Mouse (Mus musculus): ENCODE results near the gene Susd1. TPM values are rescaled to one million over a fixed set of nuclear protein-coding genes. Genes with fewer than 3 reads are reported as not detected.

Gene Susd1
- polyA plus RNA-seq, 1 experiment from 2014 or later = 0.84 TPM

DNA sequence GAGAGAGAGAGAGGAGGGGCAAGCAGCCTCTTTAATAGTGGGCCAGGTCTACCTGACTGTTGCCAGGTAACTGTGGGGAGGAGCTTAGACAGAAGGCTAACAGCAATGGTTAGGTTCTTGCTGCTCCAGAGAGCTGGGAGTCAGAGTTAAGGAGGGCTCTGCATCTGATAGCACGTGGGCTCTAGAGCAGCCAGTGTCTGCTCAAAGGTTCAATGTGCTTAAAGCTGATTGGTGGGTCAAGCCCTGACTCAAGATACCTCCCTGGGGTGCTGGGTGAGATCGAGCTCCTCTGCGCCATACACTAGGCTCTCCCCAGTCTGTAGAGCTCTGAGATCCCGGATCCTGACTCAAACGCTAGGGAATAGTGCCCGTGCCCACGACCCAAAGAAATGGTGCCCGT is 136.0 kb downstream of the Susd1 start:
- no peak for ATAC-seq (replicated peaks; ENCODE audit: insufficient number of reproducible peaks, low FRiP score, low TSS enrichment, low read depth)
- Histone ChIP-seq H3K27me3 (ENCODE audit: control insufficient read depth, insufficient read depth, low read length) (no peaks in the 10 kb centered on the region), H3K9ac (replicated peaks; ENCODE audit: low read length) (no peak overlapping the region), H3K4me1 (ENCODE audit: control insufficient read depth, insufficient read depth, low read length) (no peaks in the 10 kb centered on the region), H3K9me3 (replicated peaks; ENCODE audit: control insufficient read depth, low read length) (no peaks in the 10 kb centered on the region), H3K27ac (replicated peaks; ENCODE audit: low read depth, low read length) (no peak overlapping the region), H3K36me3 (replicated peaks; ENCODE audit: control insufficient read depth, insufficient read depth, low read depth, low read length) (no peaks in the 10 kb centered on the region), H3K4me2 (ENCODE audit: low read depth, low read length) (no peak overlapping the region), H3K4me3 (ENCODE audit: low read depth, low read length) (no peak overlapping the region)
- 90% methylated on average over 8 of the region's 8 CpGs for WGBS
- no peak for DNase-seq (ENCODE audit: low spot score)

DNA sequence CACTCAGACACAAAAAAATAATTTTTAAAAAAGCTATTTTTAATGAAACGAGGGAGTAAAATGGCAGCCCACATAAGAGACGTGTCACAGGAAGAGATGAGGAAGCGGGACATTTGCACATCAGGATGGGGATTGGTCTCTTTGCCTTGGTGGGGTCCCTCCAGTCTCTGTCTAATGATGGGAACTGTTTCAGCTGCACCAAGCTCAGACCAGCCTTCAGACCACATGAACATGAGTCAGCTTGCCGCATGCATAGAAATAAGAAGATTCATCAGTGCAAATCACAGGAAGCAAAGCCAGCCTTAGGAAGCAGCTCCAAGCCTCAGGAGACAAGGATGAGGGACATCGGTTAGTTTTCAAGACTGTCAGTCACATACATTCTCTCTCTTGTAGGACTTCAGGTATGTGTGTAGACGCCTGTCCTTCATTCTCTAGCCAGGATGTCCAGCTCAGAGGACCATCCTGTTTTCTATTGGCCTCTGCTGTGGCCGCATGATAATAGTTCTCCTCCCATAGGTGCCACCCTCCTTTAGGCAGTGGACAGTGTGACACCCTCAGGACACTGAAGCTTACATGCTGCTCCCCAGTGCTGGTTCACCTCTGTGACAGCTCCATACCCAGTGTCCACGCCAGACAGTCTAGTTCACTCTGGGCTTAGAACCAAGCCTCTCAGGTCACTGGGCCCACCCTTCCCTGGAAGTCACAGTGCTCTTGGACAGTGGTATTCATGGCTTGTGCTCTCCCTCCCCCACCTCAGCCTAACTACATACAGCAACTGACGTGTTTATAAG is 137.2 kb downstream of the Susd1 start:
- no peaks in the 10 kb centered on the region for H3K4me1 ChIP-seq (ENCODE audit: control insufficient read depth, insufficient read depth, low read length)
- H3K9me3 ChIP-seq (replicated peaks; ENCODE audit: control insufficient read depth, low read length) = no peaks in the 10 kb centered on the region
- no peak overlapping the region for H3K27ac ChIP-seq (replicated peaks; ENCODE audit: low read depth, low read length)
- H3K4me3 ChIP-seq (ENCODE audit: low read depth, low read length) = no peak overlapping the region
- no peak for DNase-seq (ENCODE audit: low spot score)
- H3K9ac ChIP-seq (replicated peaks; ENCODE audit: low read length) = no peak overlapping the region
- ATAC-seq (replicated peaks; ENCODE audit: insufficient number of reproducible peaks, low FRiP score, low TSS enrichment, low read depth) = no peak
- no peaks in the 10 kb centered on the region for H3K36me3 ChIP-seq (replicated peaks; ENCODE audit: control insufficient read depth, insufficient read depth, low read depth, low read length)
- WGBS = 89% methylated on average over 9 of the region's 9 CpGs
- H3K27me3 ChIP-seq (ENCODE audit: control insufficient read depth, insufficient read depth, low read length) = no peaks in the 10 kb centered on the region
- no peak overlapping the region for H3K4me2 ChIP-seq (ENCODE audit: low read depth, low read length)

DNA sequence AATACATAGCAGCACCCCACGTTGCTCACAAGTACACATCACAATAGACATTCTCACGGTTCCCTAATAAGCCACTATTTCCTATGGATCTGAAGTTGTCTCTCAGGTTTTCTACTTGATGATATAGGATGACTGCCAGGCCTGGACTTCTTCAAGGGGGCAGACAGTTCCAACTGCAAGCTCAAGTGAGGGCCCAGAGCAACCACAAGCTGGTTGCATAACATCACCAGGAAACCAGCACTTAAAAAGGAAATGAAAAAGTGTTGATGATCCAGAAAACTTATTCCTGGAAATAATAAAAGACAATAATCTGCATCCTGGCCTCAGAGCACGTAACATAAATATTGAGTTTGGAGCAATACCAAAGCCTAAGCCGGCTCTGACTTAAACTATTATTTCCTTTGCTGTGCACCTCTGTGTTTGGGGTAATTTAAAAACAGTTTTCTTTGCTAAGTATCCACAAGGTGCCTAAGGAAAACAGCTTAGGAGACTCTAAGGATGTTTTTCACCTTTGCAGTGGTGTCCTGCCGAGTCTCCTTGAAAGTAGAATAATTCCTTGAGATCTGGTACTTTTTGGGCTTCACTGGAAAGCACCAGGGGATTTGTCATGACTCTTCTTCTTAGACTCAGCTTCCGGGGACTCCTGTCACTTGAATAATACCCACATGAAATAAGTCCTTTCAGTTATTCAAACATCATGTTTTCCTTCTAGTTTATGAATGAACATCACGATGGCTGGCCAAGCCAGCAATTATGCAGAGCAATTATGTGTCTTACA is 139.5 kb downstream of the Susd1 start:
- Histone ChIP-seq H3K4me2 (ENCODE audit: low read depth, low read length) (no peak overlapping the region), H3K9me3 (replicated peaks; ENCODE audit: control insufficient read depth, low read length) (no peaks in the 10 kb centered on the region), H3K27me3 (ENCODE audit: control insufficient read depth, insufficient read depth, low read length) (no peaks in the 10 kb centered on the region), H3K4me1 (ENCODE audit: control insufficient read depth, insufficient read depth, low read length) (no peaks in the 10 kb centered on the region), H3K27ac (replicated peaks; ENCODE audit: low read depth, low read length) (no peak overlapping the region), H3K4me3 (ENCODE audit: low read depth, low read length) (no peak overlapping the region), H3K9ac (replicated peaks; ENCODE audit: low read length) (no peak overlapping the region), H3K36me3 (replicated peaks; ENCODE audit: control insufficient read depth, insufficient read depth, low read depth, low read length) (no peaks in the 10 kb centered on the region)
- no peak for DNase-seq (ENCODE audit: low spot score)
- ATAC-seq (replicated peaks; ENCODE audit: insufficient number of reproducible peaks, low FRiP score, low TSS enrichment, low read depth) = no peak
- 79% methylated on average over 7 of the region's 7 CpGs for WGBS

DNA sequence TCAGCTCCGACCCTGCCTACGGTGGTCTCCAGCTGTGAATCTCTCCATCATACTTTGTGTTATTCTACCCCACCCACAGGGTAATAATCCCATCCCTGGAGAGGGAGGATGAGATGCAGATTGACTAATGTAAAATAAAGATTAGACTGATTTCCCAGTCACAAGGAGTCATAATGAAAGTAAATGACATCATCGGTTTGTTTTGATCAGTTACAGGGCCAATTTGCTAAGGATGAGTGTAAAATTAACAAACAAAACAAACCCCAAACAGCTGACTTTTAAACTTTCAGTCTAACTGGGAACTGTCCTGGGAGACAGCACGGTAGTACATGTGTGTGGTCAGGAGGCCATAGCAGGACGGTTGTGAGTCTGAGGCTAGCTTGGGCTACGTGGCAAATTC is 143.3 kb downstream of the Susd1 start:
- DNase-seq (ENCODE audit: low spot score) (no peak), ATAC-seq (replicated peaks; ENCODE audit: insufficient number of reproducible peaks, low FRiP score, low TSS enrichment, low read depth) (no peak)
- no peaks in the 10 kb centered on the region for H3K4me1 ChIP-seq (ENCODE audit: control insufficient read depth, insufficient read depth, low read length)
- no peak overlapping the region for H3K27ac ChIP-seq (replicated peaks; ENCODE audit: low read depth, low read length)
- no peaks in the 10 kb centered on the region for H3K9me3 ChIP-seq (replicated peaks; ENCODE audit: control insufficient read depth, low read length)
- H3K36me3 ChIP-seq (replicated peaks; ENCODE audit: control insufficient read depth, insufficient read depth, low read depth, low read length) = no peaks in the 10 kb centered on the region
- H3K9ac ChIP-seq (replicated peaks; ENCODE audit: low read length) = no peak overlapping the region
- no peak overlapping the region for H3K4me2 ChIP-seq (ENCODE audit: low read depth, low read length)
- no peak overlapping the region for H3K4me3 ChIP-seq (ENCODE audit: low read depth, low read length)
- WGBS = 64% methylated on average over 6 of the region's 6 CpGs
- no peaks in the 10 kb centered on the region for H3K27me3 ChIP-seq (ENCODE audit: control insufficient read depth, insufficient read depth, low read length)

DNA sequence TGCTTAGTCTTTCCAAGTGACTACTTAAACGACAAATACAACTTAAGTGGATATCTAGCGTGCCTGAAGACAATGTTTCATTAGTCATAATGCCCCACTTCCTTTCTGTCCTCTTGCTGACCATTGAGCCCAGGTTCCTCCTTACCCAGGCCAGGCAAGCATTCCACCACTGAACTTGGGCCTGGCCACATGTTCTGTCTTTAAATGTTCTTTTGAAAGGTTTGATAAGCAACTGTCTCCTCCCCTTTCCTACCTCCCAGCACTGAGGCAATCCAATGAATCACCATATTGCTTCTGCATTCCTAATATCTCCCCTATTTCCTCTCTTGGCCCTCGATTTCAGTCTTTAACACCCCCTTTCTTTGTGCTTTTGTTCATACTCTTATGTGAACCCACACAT is 143.8 kb downstream of the Susd1 start:
- no peak for DNase-seq (ENCODE audit: low spot score)
- Histone ChIP-seq H3K9me3 (replicated peaks; ENCODE audit: control insufficient read depth, low read length) (no peaks in the 10 kb centered on the region), H3K27me3 (ENCODE audit: control insufficient read depth, insufficient read depth, low read length) (no peaks in the 10 kb centered on the region), H3K4me3 (ENCODE audit: low read depth, low read length) (no peak overlapping the region), H3K4me1 (ENCODE audit: control insufficient read depth, insufficient read depth, low read length) (no peaks in the 10 kb centered on the region), H3K9ac (replicated peaks; ENCODE audit: low read length) (no peak overlapping the region), H3K36me3 (replicated peaks; ENCODE audit: control insufficient read depth, insufficient read depth, low read depth, low read length) (no peaks in the 10 kb centered on the region), H3K27ac (replicated peaks; ENCODE audit: low read depth, low read length) (no peak overlapping the region), H3K4me2 (ENCODE audit: low read depth, low read length) (no peak overlapping the region)
- 88% methylated on average over 3 of the region's 3 CpGs for WGBS
- no peak for ATAC-seq (replicated peaks; ENCODE audit: insufficient number of reproducible peaks, low FRiP score, low TSS enrichment, low read depth)

DNA sequence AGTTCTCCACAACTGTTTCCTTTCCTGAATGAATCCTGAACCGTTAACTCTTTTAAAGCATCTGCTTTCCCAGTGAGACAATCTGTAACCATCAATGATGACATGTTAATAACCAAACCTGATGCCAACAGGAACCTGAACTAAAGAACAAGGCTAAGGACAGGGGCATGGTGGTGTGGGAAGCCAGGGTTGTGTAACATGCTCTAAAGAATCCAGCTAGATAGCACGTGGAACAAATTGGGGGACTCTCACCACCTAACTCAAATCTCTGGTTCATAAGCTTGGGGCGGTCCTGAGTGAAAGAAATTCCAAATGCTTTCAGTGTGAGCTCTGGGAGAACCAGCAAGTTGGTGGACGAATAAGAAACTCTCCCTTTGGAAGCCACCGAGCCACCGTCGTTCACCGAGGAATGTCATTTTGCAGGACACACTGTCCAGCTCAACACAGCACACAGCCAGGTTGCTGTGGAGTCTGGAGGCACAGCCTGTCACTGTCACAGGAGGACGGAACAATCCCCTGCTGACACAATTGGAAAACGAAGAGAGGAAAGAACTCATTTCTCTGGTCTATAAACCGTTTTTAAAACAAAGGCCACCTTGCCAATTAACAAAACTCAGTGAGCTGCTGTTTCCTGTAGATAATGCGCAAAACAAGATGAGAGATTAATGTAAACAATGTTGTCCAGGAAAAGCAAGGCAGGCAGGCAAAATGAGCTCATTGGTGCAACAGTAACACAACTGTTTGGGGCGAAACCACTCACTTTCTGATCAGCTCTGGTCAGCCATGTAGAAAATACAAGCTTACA is 146.3 kb downstream of the Susd1 start:
- DNase-seq (ENCODE audit: low spot score) (no peak), ATAC-seq (replicated peaks; ENCODE audit: insufficient number of reproducible peaks, low FRiP score, low TSS enrichment, low read depth) (no peak)
- 84% methylated on average over 13 of the region's 13 CpGs for WGBS

DNA sequence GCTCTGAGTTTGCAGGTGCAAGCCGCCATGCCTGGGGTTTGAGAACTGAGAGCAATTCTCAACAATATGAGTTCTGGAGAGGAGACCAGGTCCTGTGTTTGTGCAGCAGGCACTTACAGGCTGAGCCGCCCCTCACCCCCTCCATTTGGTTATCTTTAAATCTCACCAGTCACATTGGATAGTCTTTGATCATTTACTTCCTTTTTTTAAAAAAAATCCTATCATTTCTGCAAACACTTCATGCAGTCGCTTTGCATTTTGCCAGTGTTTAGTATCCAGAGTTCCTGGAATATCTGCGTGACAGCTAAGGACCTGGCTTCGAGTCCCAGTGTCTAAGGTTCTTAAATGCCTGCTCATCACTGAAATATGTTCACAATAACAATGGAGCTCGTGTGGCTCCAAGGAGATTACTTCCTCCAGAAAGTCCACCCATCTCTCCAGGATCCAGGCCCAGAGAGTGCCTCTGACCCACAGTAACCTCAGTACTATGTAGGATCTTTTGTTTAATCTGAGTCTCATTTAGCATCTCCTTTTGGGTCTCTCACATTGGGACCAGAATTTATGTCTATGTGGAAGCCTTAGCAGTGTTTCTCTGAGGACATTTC is 147.4 kb downstream of the Susd1 start:
- H3K4me3 ChIP-seq (ENCODE audit: low read depth, low read length) = no peak overlapping the region
- no peak overlapping the region for H3K9ac ChIP-seq (replicated peaks; ENCODE audit: low read length)
- no peak overlapping the region for H3K27ac ChIP-seq (replicated peaks; ENCODE audit: low read depth, low read length)
- no peaks in the 10 kb centered on the region for H3K9me3 ChIP-seq (replicated peaks; ENCODE audit: control insufficient read depth, low read length)
- ATAC-seq (replicated peaks; ENCODE audit: insufficient number of reproducible peaks, low FRiP score, low TSS enrichment, low read depth) = no peak
- H3K4me1 ChIP-seq (ENCODE audit: control insufficient read depth, insufficient read depth, low read length) = no peaks in the 10 kb centered on the region
- no peaks in the 10 kb centered on the region for H3K27me3 ChIP-seq (ENCODE audit: control insufficient read depth, insufficient read depth, low read length)
- WGBS = 70% methylated on average over 6 of the region's 6 CpGs
- H3K4me2 ChIP-seq (ENCODE audit: low read depth, low read length) = no peak overlapping the region
- no peak for DNase-seq (ENCODE audit: low spot score)
- H3K36me3 ChIP-seq (replicated peaks; ENCODE audit: control insufficient read depth, insufficient read depth, low read depth, low read length) = no peaks in the 10 kb centered on the region

More for the DNA sequence above, 146.3 kb downstream of the Susd1 start:
- Histone ChIP-seq H3K4me2 (ENCODE audit: low read depth, low read length) (no peak overlapping the region), H3K27ac (replicated peaks; ENCODE audit: low read depth, low read length) (no peak overlapping the region), H3K36me3 (replicated peaks; ENCODE audit: control insufficient read depth, insufficient read depth, low read depth, low read length) (no peaks in the 10 kb centered on the region), H3K9ac (replicated peaks; ENCODE audit: low read length) (no peak overlapping the region), H3K27me3 (ENCODE audit: control insufficient read depth, insufficient read depth, low read length) (no peaks in the 10 kb centered on the region), H3K9me3 (replicated peaks; ENCODE audit: control insufficient read depth, low read length) (no peaks in the 10 kb centered on the region), H3K4me3 (ENCODE audit: low read depth, low read length) (no peak overlapping the region), H3K4me1 (ENCODE audit: control insufficient read depth, insufficient read depth, low read length) (no peaks in the 10 kb centered on the region)

Data from embryonic facial prominence, embryonic 11.5 days (tissue).